Mouse (Mus musculus) kidney, adult 18-20 months (tissue): ENCODE results near the gene Kif2a.
"Not testable (repeated sequence)": the region's sequence is repeated elsewhere in the genome, so short reads cannot be mapped to it uniquely, and the experiment has no call there.

Experiments
- DNase-seq: peaks from one replicate; pipeline ENCODE4 v3.0.0; 2021

Kif2a gene

DNA sequence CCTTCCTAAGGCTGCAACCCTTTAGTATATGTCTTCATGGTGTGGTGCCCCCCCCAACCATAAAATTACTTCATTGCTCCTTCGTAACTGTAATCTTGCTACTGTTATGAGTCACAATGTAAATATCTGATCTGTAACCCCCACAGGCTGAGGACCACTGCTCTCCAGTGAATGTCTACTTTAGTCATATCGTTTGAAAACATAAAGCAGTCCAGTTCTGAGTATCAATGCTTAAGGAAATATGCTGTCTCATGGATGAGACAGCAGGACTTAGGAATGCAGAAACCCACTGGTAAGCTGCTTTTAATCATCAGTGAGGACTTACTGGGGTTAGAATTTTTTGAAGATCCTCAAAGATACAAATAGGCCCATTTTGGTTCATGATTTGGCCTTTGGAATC lies 2.5 kb downstream of the Kif2a start:
- no peak for DNase-seq

DNA sequence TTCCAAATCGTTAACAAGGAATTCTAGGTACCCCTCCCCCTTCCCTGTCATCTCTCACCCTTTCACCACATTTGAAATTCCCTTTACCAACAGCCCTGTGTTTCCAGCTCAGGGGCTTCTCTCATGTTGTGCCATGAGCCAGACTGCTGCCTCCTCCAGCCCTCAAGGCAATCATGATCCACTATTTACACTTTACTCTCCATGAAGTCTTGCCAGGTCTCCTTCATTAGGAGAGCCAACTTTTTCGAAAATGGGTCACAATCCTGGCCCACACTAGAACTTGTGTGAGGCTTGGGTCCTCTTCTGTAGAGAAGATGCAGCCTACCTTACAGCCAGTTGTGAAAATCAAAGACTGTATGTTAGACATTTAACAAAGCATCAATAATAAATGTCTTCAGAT lies 8.0 kb downstream of the Kif2a start:
- DNase-seq: no peak

- DNase-seq: no peak
Measured at GRCm38 (mm10) chr13:107011618-107012017, 10.3 kb downstream of the Kif2a start.

GRCm38 (mm10) chr13:107008174-107008573 lies 13.8 kb downstream of the Kif2a start:
- no peak for DNase-seq

DNA sequence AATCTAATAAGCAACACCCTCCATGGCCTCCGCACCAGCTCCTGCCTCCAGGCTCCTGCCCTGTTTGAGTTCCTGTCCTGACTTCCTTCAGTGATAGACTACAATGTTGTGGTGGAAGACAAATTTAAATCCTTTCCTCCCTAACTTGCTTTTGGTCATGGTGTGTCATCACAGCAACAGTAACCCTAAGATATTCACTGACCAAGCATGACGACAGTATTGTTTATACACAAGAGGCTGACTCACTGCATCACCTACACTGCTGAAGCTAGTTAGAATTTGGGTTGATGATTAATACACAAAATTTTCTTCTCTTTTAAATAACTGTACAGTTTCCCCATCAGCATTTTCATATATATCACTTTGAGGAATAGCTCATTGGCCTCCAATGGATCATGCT lies 18.7 kb downstream of the Kif2a start:
- no peak for DNase-seq

DNA sequence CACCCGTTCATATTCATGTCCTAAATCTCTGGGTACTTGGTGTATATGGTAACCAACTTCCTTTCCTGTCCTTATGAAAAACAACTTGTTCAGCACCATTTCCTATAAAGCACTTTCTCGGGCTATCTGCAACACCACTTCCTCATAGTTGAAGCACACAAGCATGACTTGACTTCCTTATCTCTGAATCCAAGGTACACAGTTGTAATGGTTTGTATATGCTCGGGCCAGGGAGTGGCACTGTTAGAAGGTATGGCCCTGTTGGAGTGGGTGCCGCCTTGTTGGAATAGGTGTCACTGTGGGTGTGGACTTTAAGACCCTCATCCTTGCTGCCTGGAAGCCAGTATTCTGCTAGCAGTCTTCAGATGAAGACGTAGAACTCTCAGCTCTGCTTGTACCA lies 23.3 kb downstream of the Kif2a start:
- DNase-seq: peak; percentile 4

DNA sequence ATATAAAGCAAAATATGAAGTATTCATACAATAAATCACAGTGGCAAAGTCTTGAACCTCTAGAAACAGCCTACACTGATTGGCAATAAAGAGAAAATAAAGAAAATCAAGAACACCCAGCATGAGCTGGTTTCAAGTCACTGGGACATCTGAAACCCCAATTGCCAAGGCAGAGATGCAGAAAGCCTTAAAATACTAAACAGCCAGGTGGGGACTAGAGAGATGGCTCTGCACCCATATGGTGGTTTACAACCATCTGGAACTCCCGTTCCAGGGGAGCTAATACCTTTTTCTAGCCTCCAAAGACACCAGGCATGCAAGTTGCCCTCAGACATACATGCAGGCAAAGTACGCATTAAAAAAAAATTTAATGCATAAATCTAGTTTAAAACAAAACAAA lies 23.9 kb downstream of the Kif2a start:
- no peak for DNase-seq

- not testable (repeated sequence) for DNase-seq
Measured at GRCm38 (mm10) chr13:106997557-106997956, 24.4 kb downstream of the Kif2a start.

DNA sequence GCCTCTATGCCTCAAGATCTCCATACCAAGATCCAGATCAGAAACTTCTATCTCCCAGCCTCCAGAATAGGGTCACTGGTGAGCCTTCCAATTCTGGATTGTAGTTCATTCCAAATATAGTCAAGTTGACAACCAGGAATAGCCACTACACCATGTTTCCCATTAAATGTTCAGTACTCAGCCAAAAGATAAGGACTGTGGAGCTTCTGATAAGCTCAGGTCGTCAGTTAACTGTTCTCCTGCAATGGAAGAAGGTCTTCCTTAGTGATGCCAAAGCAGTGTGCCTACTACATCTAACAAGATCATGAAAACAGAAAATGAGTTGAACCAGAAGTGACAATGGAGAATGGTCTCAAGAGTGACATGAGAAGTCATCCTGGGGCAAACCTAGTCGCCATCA lies 25.0 kb downstream of the Kif2a start:
- DNase-seq: no peak

DNA sequence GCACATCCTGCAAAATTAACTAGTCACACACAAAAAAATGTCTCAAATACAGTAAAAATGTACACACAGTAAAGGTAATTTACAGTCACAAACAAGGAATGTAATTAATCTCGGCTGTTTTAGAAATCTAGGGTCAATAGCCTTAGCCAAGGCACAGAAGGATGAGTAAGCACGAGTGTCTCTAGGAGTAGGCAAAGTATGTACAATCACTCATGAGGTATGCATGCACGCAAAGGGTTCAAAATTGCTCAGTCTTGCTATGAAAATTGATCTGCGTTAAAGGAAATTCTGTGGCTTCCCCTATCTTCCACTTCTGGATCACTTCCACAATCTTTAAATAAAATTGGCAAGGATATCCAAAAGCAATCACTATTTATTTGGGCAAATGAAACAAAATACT lies 60.4 kb downstream of the Kif2a start:
- no peak for DNase-seq

DNA sequence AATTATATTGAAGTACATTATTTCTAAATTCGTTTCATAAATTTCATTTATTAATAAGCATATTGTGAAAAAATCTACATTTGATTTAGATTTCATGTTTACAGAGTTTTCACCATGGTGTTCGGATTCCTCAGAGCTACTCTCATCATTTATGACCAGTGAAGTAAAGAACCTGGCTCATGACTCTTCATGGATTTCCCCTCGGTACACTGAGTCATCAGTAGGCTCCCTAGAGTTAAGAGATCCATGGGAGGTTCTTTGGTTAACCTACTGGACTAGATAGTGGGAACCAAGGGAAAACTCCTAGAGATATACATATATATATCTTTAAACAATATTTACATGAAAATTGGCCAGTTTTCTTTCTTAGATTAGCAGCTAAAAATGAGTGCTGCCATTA lies 61.4 kb downstream of the Kif2a start:
- DNase-seq: no peak

- no peak for DNase-seq
Measured at GRCm38 (mm10) chr13:106958286-106958685, 63.6 kb downstream of the Kif2a start.

- no peak for DNase-seq
Measured at GRCm38 (mm10) chr13:106957554-106957953, 64.4 kb downstream of the Kif2a start.

GRCm38 (mm10) chr13:106954880-106955279 lies 67.0 kb downstream of the Kif2a start:
- no peak for DNase-seq

DNA sequence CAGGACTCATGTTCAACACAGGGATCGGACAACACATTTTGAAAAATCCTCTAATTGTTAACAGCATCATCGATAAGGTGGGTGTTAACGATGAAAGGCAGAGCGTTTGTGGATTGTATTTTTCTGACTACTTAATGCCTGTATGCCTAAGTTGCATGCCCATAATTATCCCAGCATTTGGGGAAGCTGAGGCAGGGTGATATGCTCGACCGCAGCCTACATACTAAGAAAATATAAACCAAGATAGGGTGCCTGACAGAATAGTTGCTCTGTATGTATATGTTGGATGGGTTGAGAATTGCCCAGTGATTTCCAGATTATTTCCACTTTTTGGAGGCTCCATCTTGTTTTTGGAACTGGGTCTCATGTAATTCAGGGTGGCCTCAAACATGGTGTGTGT lies 74.3 kb downstream of the Kif2a start:
- no peak for DNase-seq

DNA sequence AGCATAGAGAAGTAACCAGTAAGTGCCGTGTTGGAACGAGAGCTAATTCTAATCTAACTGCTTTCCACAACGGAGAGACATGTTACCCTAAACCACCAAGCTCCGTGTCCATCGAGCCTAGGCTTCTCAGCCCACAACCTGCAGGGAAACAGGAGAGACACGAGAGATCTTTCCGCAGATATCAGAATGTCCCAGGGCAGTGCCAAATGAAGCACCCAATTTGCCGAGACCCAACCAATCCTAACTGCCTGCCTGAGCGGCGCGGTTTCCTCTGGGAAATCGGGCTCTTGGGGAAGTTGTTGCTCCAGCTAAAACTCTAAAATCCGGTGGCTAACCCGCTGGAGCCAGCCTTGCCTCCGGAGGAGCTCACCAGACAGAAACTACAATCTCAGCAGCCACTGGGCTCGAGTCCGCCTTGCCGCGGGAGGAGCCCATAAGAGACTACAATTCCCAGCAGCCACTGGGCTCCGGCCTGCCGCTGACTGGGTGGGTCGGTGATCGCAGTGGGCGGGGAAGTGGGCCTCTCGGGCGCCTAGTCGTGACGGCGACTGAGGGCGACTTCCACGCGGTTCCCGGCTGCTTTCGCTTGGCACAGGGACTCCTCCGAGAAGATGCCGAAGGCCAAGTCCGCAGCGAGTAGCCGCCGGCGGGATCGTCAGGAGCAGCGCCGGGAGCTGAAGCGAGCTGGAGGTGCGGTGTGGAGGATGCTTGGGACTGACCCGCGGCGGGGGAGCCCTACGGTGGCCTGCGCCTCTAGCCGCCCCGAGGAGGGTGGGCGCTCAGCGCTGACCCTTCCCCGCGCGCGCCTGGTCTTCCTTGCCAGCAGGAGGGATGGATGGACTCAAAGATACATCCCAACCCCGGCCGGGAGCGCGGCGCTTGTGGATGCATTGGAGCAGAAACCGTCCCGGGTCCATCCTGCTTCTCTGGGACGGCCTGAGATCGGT lies 75.1 kb downstream of the Kif2a start, which contains the start of gene Dimt1:
TSS of gene Dimt1 (plus strand) at position 534 of the 947 bp plus-strand sequence.
- peak; percentile 94 for DNase-seq

GRCm38 (mm10) chr13:106945518-106945917 lies 76.4 kb downstream of the Kif2a start:
- DNase-seq: no peak

DNA sequence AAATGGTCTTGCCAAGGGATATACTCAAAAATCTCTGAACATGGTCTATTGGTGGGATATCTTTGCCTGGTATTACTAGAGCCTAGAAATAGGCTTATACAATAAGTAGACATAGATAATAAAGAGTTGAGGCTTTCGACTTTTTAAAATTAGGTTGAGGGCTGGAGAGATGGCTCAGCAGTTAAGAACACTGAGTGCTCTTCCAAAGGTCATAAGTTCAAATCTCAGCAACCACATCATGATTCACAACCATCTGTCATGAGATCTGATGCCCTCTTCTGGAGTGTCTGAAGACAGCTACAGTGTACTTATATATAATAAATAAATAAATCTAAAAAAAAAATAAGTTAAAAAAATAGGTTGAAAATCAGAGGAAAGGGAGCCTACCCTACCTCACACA lies 79.2 kb downstream of the Kif2a start:
- no peak for DNase-seq

- no peak for DNase-seq
Measured at GRCm38 (mm10) chr13:106941211-106941976, 80.5 kb downstream of the Kif2a start.

DNA sequence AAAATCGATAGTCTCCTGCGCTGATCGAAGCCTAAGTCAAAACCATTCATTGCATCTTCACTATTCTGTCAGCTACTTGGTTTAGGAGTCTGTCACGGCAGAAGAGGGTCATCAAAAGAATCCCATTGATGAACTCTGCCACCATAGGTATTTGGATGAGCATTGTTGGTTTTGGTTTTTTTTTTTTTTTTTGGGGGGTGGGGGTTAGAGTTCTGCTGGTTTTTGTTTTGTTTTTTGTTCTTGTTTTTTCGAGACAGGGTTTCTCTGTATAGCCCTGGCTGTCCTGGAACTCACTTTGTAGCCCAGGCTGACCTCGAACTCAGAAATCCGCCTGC lies 84.8 kb downstream of the Kif2a start:
- no peak for DNase-seq

GRCm38 (mm10) chr13:106936256-106937137 lies 85.4 kb downstream of the Kif2a start, which contains the start of gene Ipo11:
Gene Ipo11 (minus strand): TSS chr13:106936958.
- DNase-seq: peak; percentile 88

DNA sequence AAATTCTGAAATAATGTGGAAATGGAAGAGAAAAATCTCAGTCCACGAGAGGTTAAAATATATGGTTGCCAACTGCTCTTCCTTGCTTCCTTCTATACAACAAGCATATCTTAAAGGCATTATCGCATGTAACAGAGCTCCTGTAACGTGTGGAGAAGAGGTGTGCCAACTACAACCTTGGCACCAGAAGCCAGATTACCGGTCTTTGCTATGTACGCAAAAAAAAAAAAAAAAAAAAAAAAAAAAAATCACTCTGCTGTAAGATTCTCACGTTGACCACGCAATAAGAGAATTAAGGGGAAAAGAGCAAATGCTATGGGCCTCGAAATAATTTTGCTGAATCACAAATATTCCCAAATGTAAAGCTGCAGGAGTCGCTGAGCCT lies 86.1 kb downstream of the Kif2a start:
- no peak for DNase-seq

DNA sequence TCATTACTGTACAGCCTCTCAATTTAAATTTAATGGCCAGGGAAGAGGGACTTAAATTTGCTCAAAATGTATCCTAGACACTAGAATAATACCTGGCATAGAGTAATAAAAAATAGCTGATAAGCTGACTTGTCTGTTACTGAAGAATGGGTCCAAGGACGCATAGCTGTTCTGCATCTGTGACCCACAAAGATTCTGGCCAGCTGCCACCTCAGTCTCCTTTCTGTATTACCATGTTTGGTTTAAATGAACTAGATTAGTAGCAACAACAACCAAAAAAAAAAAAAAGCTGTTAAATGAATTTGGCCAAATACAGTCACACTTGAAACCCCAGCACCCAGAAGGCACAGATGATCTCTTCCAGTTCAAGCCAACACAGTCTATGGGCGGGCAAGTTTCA lies 92.7 kb downstream of the Kif2a start:
- no peak for DNase-seq
